Mouse (Mus musculus): ENCODE measurements around the gene Lrrc34.

- TF ChIP-seq CTCF (IDR thresholded peaks at IDR 0.05; ENCODE audit: control insufficient read depth, insufficient read depth, insufficient replicate concordance, low read depth, low read length), result no peak
- no peak for TF ChIP-seq POLR2A (IDR thresholded peaks at IDR 0.05; ENCODE audit: control insufficient read depth, low read depth, low read length)
Observed at GRCm38 (mm10) chr3:30608999-30609398, 38.7 kb downstream of the Lrrc34 start.
